In the genomic region with DNA sequence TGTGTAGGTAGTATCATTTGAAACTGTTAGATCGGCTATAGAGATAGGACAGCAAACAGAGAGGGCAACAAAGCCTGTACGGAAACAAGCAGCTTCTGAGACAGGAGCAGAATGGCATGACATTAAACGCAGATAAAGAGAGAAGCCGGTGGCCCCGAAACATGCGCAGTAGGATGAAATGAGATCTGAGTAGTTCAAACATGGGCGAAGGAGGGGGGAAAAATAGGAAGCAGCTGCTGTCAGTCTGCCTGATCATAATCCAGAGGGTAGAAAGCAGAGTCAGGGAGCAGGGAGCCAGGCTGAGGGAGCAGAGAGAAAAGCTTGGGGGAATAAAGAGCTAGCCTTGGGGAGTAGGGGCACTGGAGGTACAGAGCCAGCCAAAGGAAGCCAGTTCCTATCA, we compare ENCODE assay signal across 25 mouse cellular contexts. TPM values are rescaled to one million over a fixed set of nuclear protein-coding genes. Genes with fewer than 3 reads are reported as not detected.
A peak's percentile ranks its signal among the peaks of the same experiment; 100 is the strongest.
DNase-seq lines count a peak whose midpoint lies in the region; ATAC-seq and TF ChIP-seq lines count a peak whose summit lies in the region.
"Had no signal": no experiment of that assay in that cellular context is flagged by ENCODE, and none has a peak within 500 bp of the region (broad histone marks: within the 10 kb centered on the region; RNA-seq: fewer than 3 reads in every experiment).

No protein-coding gene starts in this region.

- no peak for TF ChIP-seq CTCF in kidney, postnatal 0 days (IDR thresholded peaks at IDR 0.05; ENCODE audit: low read depth)

- no peaks in the 10 kb centered on the region for H3K4me1 ChIP-seq in kidney, postnatal 0 days (replicated peaks; ENCODE audit: insufficient read depth, low read length)
- no peaks in the 10 kb centered on the region for H3K4me1 ChIP-seq in kidney, embryonic 14.5 days (ENCODE audit: control insufficient read depth, insufficient read depth, low read length)
- peaks cover 4% of the 10 kb centered on the region for H3K4me1 ChIP-seq in embryonic facial prominence, embryonic 10.5 days
- H3K4me1 ChIP-seq in midbrain, embryonic 12.5 days: no peaks in the 10 kb centered on the region
- H3K4me1 ChIP-seq in heart, embryonic 10.5 days: no peaks in the 10 kb centered on the region

- no peak for ATAC-seq in kidney, postnatal 0 days (replicated peaks; ENCODE audit: low FRiP score, low read depth)
- ATAC-seq in kidney, embryonic 14.5 days (ENCODE audit: low FRiP score, low TSS enrichment): no peak
- peak; percentile 44 for ATAC-seq in midbrain, embryonic 12.5 days (ENCODE audit: low FRiP score, low read depth)
- ATAC-seq in megakaryocyte, adult 5-6 weeks (ENCODE audit: poor library complexity, severe bottlenecking): no peak
- ATAC-seq: hindbrain, embryonic 16.5 days; intestine, postnatal 0 days had no signal

- no peak overlapping the region for H3K4me2 ChIP-seq in kidney, postnatal 0 days (ENCODE audit: low read length)
- no peak overlapping the region for H3K4me2 ChIP-seq in kidney, embryonic 14.5 days (replicated peaks; ENCODE audit: low read depth, low read length)
- no peak overlapping the region for H3K4me2 ChIP-seq in midbrain, embryonic 12.5 days (replicated peaks)
- H3K4me2 ChIP-seq: forebrain, embryonic 12.5 days; liver, embryonic 11.5 days had no signal

- DNase-seq in kidney, postnatal 0 days (ENCODE audit: low spot score): peak; percentile 2
- DNase-seq in embryonic facial prominence, embryonic 10.5 days (ENCODE audit: low spot score): peak; percentile 17
- DNase-seq in retina, postnatal 1 day: peak; percentile 60
- no peak for DNase-seq in heart, embryonic 10.5 days (ENCODE audit: low spot score)
- DNase-seq: cerebellum, postnatal 10 days; gastrocnemius, postnatal 25 days; layer of hippocampus, postnatal 36 days; lung, adult 2 months; lung, postnatal 36 days; right cerebral cortex, adult 18-20 months; thymus, postnatal 25 days had no signal

- WGBS in kidney, postnatal 0 days: 50% methylated on average over 7 of the region's 7 CpGs
- 61% methylated on average over 7 of the region's 7 CpGs for WGBS in kidney, embryonic 14.5 days
- WGBS in embryonic facial prominence, embryonic 10.5 days: 65% methylated on average over 7 of the region's 7 CpGs
- 44% methylated on average over 7 of the region's 7 CpGs for WGBS in midbrain, embryonic 12.5 days
- 77% methylated on average over 7 of the region's 7 CpGs for WGBS in heart, embryonic 10.5 days

- no peak overlapping the region for H3K9ac ChIP-seq in kidney, postnatal 0 days (ENCODE audit: low read depth, low read length)
- H3K9ac ChIP-seq in kidney, embryonic 14.5 days (ENCODE audit: low read depth, low read length): no peak overlapping the region
- no peak overlapping the region for H3K9ac ChIP-seq in midbrain, embryonic 12.5 days (replicated peaks)
- H3K9ac ChIP-seq: forebrain, embryonic 12.5 days had no signal

- no peaks in the 10 kb centered on the region for H3K36me3 ChIP-seq in kidney, postnatal 0 days (ENCODE audit: insufficient read depth, low read length)
- no peaks in the 10 kb centered on the region for H3K36me3 ChIP-seq in kidney, embryonic 14.5 days (ENCODE audit: control insufficient read depth, insufficient read depth, low read length)
- H3K36me3 ChIP-seq in embryonic facial prominence, embryonic 10.5 days (replicated peaks): no peaks in the 10 kb centered on the region
- no peaks in the 10 kb centered on the region for H3K36me3 ChIP-seq in midbrain, embryonic 12.5 days
- no peaks in the 10 kb centered on the region for H3K36me3 ChIP-seq in heart, embryonic 10.5 days
- H3K36me3 ChIP-seq: forebrain, embryonic 12.5 days had no signal

- no peak overlapping the region for H3K4me3 ChIP-seq in kidney, postnatal 0 days (replicated peaks; ENCODE audit: low read depth, low read length)
- no peak overlapping the region for H3K4me3 ChIP-seq in kidney, embryonic 14.5 days (ENCODE audit: low read length)
- H3K4me3 ChIP-seq in embryonic facial prominence, embryonic 10.5 days: no peak overlapping the region
- no peak overlapping the region for H3K4me3 ChIP-seq in midbrain, embryonic 12.5 days
- no peak overlapping the region for H3K4me3 ChIP-seq in heart, embryonic 10.5 days
- H3K4me3 ChIP-seq: forebrain, embryonic 12.5 days had no signal

- no peaks in the 10 kb centered on the region for H3K27me3 ChIP-seq in kidney, postnatal 0 days (ENCODE audit: insufficient read depth, low read length)
- H3K27me3 ChIP-seq in kidney, embryonic 14.5 days (ENCODE audit: control insufficient read depth, insufficient read depth, low read length): no peaks in the 10 kb centered on the region
- no peaks in the 10 kb centered on the region for H3K27me3 ChIP-seq in embryonic facial prominence, embryonic 10.5 days (replicated peaks; ENCODE audit: low read depth, poor library complexity, severe bottlenecking)
- H3K27me3 ChIP-seq in midbrain, embryonic 12.5 days: no peaks in the 10 kb centered on the region
- no peaks in the 10 kb centered on the region for H3K27me3 ChIP-seq in heart, embryonic 10.5 days (ENCODE audit: insufficient read depth, poor library complexity, severe bottlenecking)

- no peak overlapping the region for H3K27ac ChIP-seq in kidney, postnatal 0 days
- no peak overlapping the region for H3K27ac ChIP-seq in kidney, embryonic 14.5 days (ENCODE audit: low read depth, low read length)
- no peak overlapping the region for H3K27ac ChIP-seq in embryonic facial prominence, embryonic 10.5 days (replicated peaks)
- H3K27ac ChIP-seq in midbrain, embryonic 12.5 days (replicated peaks): no peak overlapping the region
- no peak overlapping the region for H3K27ac ChIP-seq in heart, embryonic 10.5 days
- H3K27ac ChIP-seq: forebrain, embryonic 12.5 days; stomach, postnatal 0 days had no signal

- no peaks in the 10 kb centered on the region for H3K9me3 ChIP-seq in kidney, postnatal 0 days (replicated peaks; ENCODE audit: low read length)
- no peaks in the 10 kb centered on the region for H3K9me3 ChIP-seq in kidney, embryonic 14.5 days (ENCODE audit: control insufficient read depth, low read length)
- H3K9me3 ChIP-seq in embryonic facial prominence, embryonic 10.5 days: no peaks in the 10 kb centered on the region
- no peaks in the 10 kb centered on the region for H3K9me3 ChIP-seq in midbrain, embryonic 12.5 days
- no peaks in the 10 kb centered on the region for H3K9me3 ChIP-seq in heart, embryonic 10.5 days
- H3K9me3 ChIP-seq: forebrain, embryonic 12.5 days had no signal

RNA-seq across cellular contexts. Expression of a gene that starts 24.0 kb away (rescaled TPM):
- 11.8 and 11.9 TPM in 2 replicates for polyA plus RNA-seq in kidney, postnatal 0 days (2015; fragmentation: Nextera tagmentation; extraction: Ambion mirVana)
- polyA plus RNA-seq in kidney, embryonic 14.5 days (2014; fragmentation: Nextera tagmentation; extraction: Ambion mirVana): 9.2 and 11.8 TPM in 2 replicates
- 16.8 and 18.3 TPM in 2 replicates for polyA plus RNA-seq in embryonic facial prominence, embryonic 10.5 days (2016; fragmentation: Nextera tagmentation; extraction: Ambion mirVana)
- polyA plus RNA-seq in midbrain, embryonic 12.5 days (2016; fragmentation: Nextera tagmentation; extraction: Ambion mirVana): 17.6 and 20.7 TPM in 2 replicates
- 0.67 and 1.3 TPM in 2 replicates for total RNA-seq in megakaryocyte, adult 5-6 weeks (2015)
- total RNA-seq in megakaryocyte, adult 5-6 weeks (2017): 1.2 and 2.0 TPM in 2 replicates
- 5.1 and 6.2 TPM in 2 replicates for polyA plus RNA-seq in heart, embryonic 10.5 days (2016; fragmentation: Nextera tagmentation; extraction: Ambion mirVana)

RNA-seq across cellular contexts. Expression of a gene that starts 54.9 kb away (rescaled TPM):
- polyA plus RNA-seq in kidney, postnatal 0 days (2015; fragmentation: Nextera tagmentation; extraction: Ambion mirVana): 5.7 and 5.8 TPM in 2 replicates
- polyA plus RNA-seq in kidney, embryonic 14.5 days (2014; fragmentation: Nextera tagmentation; extraction: Ambion mirVana): 2.7 and 3.2 TPM in 2 replicates
- 0.36 and 0.45 TPM in 2 replicates for polyA plus RNA-seq in embryonic facial prominence, embryonic 10.5 days (2016; fragmentation: Nextera tagmentation; extraction: Ambion mirVana)
- 0.37 and 0.58 TPM in 2 replicates for polyA plus RNA-seq in midbrain, embryonic 12.5 days (2016; fragmentation: Nextera tagmentation; extraction: Ambion mirVana)
- not detected in 2 replicates for total RNA-seq in megakaryocyte, adult 5-6 weeks (2015)
- not detected in 2 replicates for total RNA-seq in megakaryocyte, adult 5-6 weeks (2017)
- 0.11 and 0.41 TPM in 2 replicates for polyA plus RNA-seq in heart, embryonic 10.5 days (2016; fragmentation: Nextera tagmentation; extraction: Ambion mirVana)
- total RNA-seq: adrenal gland, adult 18-20 months; gastrocnemius, postnatal 25 days; heart, adult 8-10 months; hematopoietic stem cell, adult 5-6 weeks had no signal

RNA-seq across cellular contexts. Expression of a gene that starts 59.7 kb away (rescaled TPM):
- polyA plus RNA-seq in kidney, postnatal 0 days (2015; fragmentation: Nextera tagmentation; extraction: Ambion mirVana): not detected in 2 replicates
- not detected in 2 replicates for polyA plus RNA-seq in kidney, embryonic 14.5 days (2014; fragmentation: Nextera tagmentation; extraction: Ambion mirVana)
- not detected in 2 replicates for polyA plus RNA-seq in embryonic facial prominence, embryonic 10.5 days (2016; fragmentation: Nextera tagmentation; extraction: Ambion mirVana)
- not detected in 2 replicates for polyA plus RNA-seq in midbrain, embryonic 12.5 days (2016; fragmentation: Nextera tagmentation; extraction: Ambion mirVana)
- 0.41 TPM in 1 of 2 replicates, not detected in the other for total RNA-seq in megakaryocyte, adult 5-6 weeks (2015)
- not detected in 2 replicates for total RNA-seq in megakaryocyte, adult 5-6 weeks (2017)
- polyA plus RNA-seq in heart, embryonic 10.5 days (2016; fragmentation: Nextera tagmentation; extraction: Ambion mirVana): not detected in 2 replicates
- total RNA-seq: adrenal gland, adult 18-20 months; gastrocnemius, postnatal 25 days; heart, adult 8-10 months; hematopoietic stem cell, adult 5-6 weeks; layer of hippocampus, postnatal 36 days; left cerebral cortex, postnatal 25 days had no signal
- polyA plus RNA-seq: forebrain, embryonic 12.5 days; hindbrain, embryonic 16.5 days; kidney, embryonic 16.5 days; neural tube, embryonic 11.5 days had no signal
